Mouse (Mus musculus) small intestine, adult 2 months (tissue): Measurements from ENCODE around the gene Rab30. TPM values are rescaled to one million over a fixed set of nuclear protein-coding genes. Genes with fewer than 3 reads are reported as not detected.

Experiments used
- H3K27ac ChIP-seq: fragments of 200-500 bp; 2 replicates; pipeline ENCODE4 v1.5.1; 2012; ENCODE audit warnings: low read depth, low read length, control low read depth, inconsistent platforms; ENCODE audit not compliant: insufficient read depth
- H3K27me3 ChIP-seq: fragments of 200-500 bp; 2 replicates; pipeline ENCODE4 v1.6.1; 2012; ENCODE audit warnings: mild to moderate bottlenecking, moderate library complexity, low read length, inconsistent platforms; ENCODE audit not compliant: control insufficient read depth, insufficient read depth
- H3K36me3 ChIP-seq: fragments of 200-500 bp; 2 replicates; pipeline ENCODE4 v1.6.1; 2012; ENCODE audit warnings: mild to moderate bottlenecking, low read length, control low read depth, inconsistent platforms; ENCODE audit not compliant: control insufficient read depth, insufficient read depth
- H3K4me1 ChIP-seq: fragments of 200-500 bp; 2 replicates; pipeline ENCODE4 v1.6.1; 2012; ENCODE audit warnings: low read length, inconsistent platforms, mixed read lengths; ENCODE audit not compliant: control insufficient read depth, insufficient read depth, insufficient read length
- H3K4me3 ChIP-seq: fragments of 200-500 bp; 2 replicates; pipeline ENCODE4 v1.5.1; 2012; ENCODE audit warnings: low read depth, mild to moderate bottlenecking, control low read depth, inconsistent platforms, low read length, moderate library complexity
- CTCF ChIP-seq: fragments of 200-500 bp; IDR thresholded peaks from 2 replicates; pipeline ENCODE4 v1.5.1; 2012; ENCODE audit warnings: low read depth, mild to moderate bottlenecking, control low read depth, inconsistent platforms, low read length, moderate library complexity, mixed read lengths; ENCODE audit not compliant: insufficient replicate concordance, insufficient read length; ENCODE audit errors: extremely low read depth
- POLR2A ChIP-seq: fragments of 200-500 bp; IDR thresholded peaks from 2 replicates; pipeline ENCODE4 v1.6.1; 2012; ENCODE audit warnings: low read depth, mild to moderate bottlenecking, control low read depth, inconsistent platforms, low read length, moderate library complexity
- WGBS: fragments of 180-500 bp; shearing (Covaris S2); methylation state at CpG from one replicate; pipeline ENCODE4 v1.1.7; 2018; 5-methylcytosine and 5-hydroxymethylcytosine counted together
- polyA plus RNA-seq: library from polyadenylated mRNA; depleted of rRNA; stranded (reverse); fragments of >200 nt; gene quantifications from 2 replicates; pipeline ENCODE4 v1.2.3, GENCODE M21; 2012; rRNA removed

Rab30 gene
- polyA plus RNA-seq, 1 experiment: 6.9 TPM

- H3K4me1 ChIP-seq: no peaks in the 10 kb centered on the region
- TF ChIP-seq CTCF: no peak
- TF ChIP-seq POLR2A: no peak
- no peak overlapping the region for H3K27ac ChIP-seq
- H3K27me3 ChIP-seq: no peaks in the 10 kb centered on the region
- no peaks in the 10 kb centered on the region for H3K36me3 ChIP-seq
- H3K4me3 ChIP-seq: no peak overlapping the region
- WGBS: 20% methylated on average over 4 of the region's 4 CpGs
These were observed 149.3 kb downstream of the Rab30 start for GRCm38 (mm10) chr7:92890618-92891230.

- 18% methylated on average over 3 of the region's 3 CpGs for WGBS
- Histone ChIP-seq H3K4me1 (no peaks in the 10 kb centered on the region), H3K4me3 (no peak overlapping the region), H3K36me3 (no peaks in the 10 kb centered on the region), H3K27me3 (no peaks in the 10 kb centered on the region), H3K27ac (no peak overlapping the region)
- no peak for TF ChIP-seq CTCF
- no peak for TF ChIP-seq POLR2A
These were observed 152.1 kb downstream of the Rab30 start for GRCm38 (mm10) chr7:92893478-92893877.

Other genes with a start within 250 kb of the Rab30 start
- 0.93 and 2.3 TPM in 2 replicates for gene Ccdc90b, start 180.5 kb upstream of the Rab30 start, polyA plus RNA-seq
- gene Ankrd42, start 104.5 kb upstream of the Rab30 start, polyA plus RNA-seq: 0.22 and 0.42 TPM in 2 replicates
- gene Pcf11, start 71.7 kb upstream of the Rab30 start, polyA plus RNA-seq: 3.2 and 9.4 TPM in 2 replicates
- gene Ddias, start 132.6 kb downstream of the Rab30 start, polyA plus RNA-seq: 0.03 TPM in 1 of 2 replicates, not detected in the other
- 3.5 and 9.1 TPM in 2 replicates for gene Prcp, start 132.9 kb downstream of the Rab30 start, polyA plus RNA-seq